Mouse (Mus musculus): ENCODE measurements around the gene Capn3. TPM values are rescaled to one million over a fixed set of nuclear protein-coding genes. Genes with fewer than 3 reads are reported as not detected.
A peak's percentile ranks its signal among the peaks of the same experiment; 100 is the strongest.

Capn3 gene
- polyA plus RNA-seq, 1 experiment = 12.0 TPM

DNA sequence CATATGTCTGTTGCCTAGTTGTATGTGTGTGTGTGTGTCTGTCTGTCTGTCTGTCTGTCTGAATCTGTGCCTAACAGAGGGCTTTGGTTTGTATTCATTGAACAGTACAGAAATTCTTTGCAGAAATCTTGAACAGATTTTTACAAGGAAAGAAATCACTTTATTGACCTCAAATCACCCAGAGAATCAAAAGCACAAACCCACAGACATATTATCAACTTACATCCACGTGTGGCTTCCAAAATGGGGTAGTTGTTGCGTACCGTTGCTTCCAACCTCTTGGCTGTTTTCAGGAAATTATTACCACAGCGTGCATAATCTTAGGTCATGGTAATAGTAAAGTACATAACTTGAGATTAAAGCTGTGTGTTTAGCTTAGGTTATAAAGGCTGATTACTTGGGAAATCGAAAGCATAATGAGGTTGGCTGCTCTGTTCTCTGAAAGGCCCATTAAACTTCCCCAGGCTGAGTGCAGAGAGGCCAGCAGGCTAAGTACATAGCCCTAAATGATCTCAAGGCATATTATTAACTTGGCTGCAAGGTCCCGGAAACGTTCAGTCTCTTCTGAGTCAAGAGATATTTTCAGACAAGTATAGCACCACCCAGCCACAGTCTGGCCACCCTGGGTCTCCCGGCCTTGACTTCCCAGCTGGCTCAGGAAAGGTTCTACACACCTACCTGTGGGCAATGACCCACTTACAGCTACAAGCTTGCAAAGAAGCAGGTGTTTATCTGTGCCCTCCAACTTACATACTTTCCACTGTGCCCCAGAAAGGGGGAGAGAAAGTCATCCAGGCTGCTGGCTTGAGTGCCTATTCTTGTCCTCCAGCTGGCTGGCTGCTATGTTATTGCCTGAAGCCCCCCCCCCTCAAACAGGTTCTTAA, 26.9 kb downstream of the Capn3 start:
- no peak for DNase-seq (ENCODE audit: low read depth)

DNA sequence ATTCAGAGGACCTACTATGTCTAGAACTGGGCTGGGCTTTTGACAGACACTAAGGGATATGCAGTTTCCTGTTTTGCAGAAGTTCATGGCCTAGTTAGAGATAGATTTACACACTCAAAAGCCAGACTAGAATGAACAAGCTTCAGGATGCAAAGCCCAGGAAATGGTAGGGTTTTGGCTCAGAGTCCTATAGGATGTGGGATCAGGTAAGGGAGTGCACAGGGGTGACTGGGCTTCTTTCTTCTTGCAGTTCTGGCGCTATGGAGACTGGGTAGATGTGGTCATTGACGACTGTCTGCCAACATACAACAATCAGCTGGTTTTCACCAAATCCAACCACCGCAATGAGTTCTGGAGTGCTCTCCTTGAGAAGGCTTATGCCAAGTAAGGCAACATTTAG, 28.4 kb downstream of the Capn3 start:
- no peak for DNase-seq (ENCODE audit: low read depth)

DNA sequence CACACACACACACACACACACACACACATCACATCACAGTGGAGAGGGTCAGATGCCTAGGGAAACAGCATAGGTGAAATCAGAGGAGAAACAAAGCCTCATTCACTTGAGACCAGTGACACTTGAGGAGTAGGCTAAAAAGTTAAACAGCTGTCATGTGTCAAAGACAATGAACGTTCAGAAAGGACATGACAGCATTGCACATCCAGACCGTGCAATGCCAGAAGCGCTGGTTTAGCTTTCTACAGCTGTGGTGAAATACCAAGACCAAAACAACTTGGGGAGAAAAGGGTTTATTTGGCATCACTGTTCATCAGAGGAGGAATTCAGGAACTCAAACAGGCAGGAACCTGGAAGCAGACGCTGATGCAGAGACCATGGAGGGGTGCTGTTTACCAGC, 37.4 kb downstream of the Capn3 start:
- no peak for DNase-seq (ENCODE audit: low read depth)

DNA sequence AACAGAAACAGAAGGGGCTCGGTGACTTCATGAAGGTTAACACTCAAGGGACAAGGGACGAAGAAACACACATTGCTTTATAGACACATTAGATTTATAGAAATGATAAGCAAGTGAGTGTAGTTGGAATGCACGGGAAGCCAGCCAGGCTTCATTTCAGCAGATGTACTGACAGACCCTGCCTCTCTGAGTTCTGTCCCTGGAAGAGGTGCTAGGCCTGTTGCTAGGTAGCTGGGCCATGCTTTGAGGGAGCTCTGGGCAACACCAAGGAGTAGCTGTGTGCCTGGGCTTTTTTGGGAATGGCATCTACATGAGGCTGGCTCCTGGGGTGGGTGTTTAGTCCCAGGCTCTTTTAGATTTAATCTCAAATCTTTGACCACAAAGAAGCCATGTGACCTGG, 40.7 kb downstream of the Capn3 start:
- DNase-seq (ENCODE audit: low read depth) = no peak

DNA sequence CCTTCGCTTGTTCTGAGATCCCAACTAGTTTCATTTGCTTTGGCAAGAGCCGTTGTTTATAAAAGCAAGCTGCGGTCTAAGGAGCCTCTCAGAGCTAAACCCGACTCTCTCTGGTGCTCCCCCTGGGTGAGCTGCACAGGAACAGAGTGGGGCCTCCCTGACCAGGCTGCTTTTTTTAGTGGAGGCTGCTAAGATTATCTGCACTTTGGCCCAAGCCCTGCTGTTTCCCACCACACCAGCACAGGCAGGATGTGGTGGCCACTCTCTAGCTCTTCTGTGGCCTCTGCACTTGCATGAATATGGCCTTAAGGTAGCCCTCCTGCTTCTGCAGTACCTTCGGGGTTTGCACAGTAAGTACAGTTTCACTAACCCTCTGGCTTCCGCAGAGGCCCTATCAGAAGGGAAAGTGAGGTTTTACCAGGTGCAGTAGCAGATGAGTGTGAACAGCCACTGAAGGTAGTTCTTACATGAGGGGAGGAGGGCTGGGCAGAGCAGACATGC, 44.2 kb downstream of the Capn3 start:
- DNase-seq (ENCODE audit: low read depth) = no peak

DNA sequence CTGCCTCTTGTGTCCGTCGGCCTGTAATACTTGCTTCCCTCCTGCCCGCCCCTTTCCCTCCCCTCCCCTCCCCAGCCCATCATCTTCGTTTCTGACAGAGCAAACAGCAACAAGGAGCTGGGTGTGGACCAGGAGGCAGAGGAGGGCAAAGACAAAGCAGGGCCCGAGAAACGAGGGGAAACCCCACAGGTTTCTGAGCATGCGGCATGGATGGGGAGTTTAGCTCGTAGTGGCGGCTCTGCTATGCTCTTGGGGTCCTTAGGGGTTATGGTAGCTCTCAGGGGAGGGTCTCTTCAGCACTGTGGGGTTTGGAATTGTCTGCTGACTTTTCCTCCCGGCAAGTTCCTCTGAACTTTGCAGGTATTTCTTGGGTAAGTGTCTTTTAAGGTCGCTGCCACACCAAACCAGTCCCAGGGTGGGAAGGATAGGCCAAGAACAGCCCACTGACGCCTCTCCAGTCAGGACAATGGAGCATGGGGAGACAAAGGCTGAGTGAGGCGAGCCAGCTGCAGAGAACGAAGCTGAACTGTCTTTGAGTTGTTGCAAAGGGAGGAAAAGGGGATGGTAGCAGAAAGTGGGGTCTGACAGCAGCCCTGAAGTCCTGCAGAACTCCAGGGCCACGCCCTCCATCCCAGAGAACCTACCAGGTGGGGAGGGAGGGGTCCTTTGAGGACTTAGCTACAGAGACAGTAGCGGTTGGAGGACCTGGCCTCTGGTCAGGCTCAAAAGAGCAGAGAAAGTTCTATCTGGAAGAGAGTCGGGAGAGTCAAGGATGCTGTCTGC, 45.5 kb downstream of the Capn3 start:
- no peak for DNase-seq (ENCODE audit: low read depth)

DNA sequence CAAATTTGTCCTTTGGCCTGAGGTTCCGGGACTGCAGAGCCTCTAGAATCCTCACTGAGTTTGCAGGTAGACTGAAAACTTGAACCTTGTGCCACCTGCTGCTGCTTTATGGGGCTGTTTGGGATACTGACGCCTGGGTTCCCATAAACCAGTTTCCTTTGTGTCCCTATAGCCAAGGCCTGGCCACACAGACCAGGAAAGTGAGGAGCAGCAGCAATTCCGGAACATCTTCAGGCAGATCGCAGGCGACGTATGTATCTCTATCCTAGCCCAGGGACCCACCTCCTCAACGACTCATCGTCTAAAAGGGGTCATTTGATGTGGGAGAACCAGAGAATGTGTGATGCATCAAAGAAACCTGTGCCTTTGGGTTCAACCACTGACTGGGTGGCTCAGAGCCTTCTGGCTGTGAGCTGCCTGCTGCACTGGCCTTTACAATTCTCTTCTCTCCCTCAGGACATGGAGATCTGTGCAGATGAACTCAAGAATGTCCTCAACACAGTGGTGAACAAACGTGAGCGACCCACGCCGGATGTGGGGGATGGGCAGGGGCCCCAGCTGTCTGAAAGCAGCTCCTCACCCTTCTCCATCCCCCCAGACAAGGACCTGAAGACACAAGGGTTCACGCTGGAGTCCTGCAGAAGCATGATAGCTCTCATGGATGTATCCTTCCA, 46.2 kb downstream of the Capn3 start:
- DNase-seq (ENCODE audit: low read depth) = no peak

DNA sequence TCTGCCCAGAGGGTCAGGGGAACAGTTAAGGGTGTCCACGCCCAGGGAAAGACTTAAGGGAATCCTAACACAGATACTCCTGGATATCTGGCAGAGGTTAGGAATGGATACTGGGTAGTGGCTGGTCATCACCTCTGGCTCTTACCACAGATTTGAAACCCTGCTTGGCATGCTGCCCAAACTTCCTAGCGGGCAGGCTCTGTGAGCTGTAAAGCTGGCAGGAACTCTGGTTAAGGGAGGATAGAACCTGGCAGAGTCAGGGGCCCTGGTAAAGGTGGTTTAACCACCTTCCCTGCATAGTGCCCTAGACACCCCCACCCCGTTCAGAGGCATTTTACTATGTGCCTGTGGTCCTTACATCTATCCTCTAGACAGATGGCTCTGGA, 46.8 kb downstream of the Capn3 start:
- no peak for DNase-seq (ENCODE audit: low read depth)

DNA sequence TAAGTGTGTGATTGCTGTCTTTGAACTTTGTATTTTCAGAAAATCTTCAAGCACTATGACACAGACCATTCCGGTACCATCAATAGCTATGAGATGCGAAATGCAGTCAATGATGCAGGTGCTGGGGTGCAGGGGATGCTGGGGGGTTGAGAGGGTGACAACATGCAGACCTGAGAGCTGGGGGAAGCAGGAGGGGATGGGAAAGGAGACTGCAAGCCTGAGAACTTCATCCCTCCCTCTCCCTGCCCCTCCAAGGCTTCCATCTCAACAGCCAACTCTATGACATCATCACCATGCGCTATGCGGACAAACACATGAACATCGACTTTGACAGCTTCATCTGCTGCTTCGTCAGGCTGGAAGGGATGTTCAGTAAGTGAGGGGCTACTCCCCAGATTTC, 47.3 kb downstream of the Capn3 start:
- DNase-seq (ENCODE audit: low read depth) = no peak

DNA sequence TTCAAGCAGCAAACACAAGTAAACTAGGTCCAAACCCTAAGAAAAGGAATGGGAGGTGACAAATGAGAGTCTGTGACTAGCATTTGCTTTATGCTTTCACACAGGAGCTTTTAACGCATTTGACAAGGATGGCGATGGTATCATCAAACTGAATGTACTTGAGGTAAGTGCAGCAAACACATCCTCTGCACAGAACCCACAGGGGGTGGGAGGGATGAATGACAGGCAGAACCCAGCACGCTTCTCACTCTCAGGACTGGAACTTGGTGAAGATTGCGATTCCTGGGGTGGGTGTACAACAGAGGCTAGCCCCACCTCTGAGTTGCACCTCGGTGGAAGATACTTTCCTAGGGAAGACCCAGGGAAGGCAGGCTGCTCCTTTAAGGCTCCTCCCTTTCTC, 48.2 kb downstream of the Capn3 start:
- no peak for DNase-seq (ENCODE audit: low read depth)

DNA sequence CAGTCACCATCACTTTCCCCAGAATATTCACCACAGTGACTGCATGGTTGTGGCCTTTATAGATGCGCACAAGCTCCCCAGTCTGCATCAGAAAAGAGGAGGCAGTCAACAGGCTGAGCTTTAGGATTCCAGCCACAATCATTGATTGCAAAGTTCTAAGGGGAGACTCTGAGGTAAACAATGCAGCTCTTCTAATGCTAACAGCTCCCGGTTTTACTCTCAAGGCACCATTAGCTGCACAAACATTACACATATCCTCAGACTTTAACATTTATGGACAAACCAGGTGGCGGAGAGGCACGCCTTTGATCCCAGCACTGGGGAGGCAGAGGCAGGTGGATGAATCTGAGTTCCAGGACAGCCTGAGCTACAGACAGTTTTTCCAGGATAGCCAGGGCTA, 58.4 kb downstream of the Capn3 start:
- DNase-seq (ENCODE audit: low read depth) = no peak

DNA sequence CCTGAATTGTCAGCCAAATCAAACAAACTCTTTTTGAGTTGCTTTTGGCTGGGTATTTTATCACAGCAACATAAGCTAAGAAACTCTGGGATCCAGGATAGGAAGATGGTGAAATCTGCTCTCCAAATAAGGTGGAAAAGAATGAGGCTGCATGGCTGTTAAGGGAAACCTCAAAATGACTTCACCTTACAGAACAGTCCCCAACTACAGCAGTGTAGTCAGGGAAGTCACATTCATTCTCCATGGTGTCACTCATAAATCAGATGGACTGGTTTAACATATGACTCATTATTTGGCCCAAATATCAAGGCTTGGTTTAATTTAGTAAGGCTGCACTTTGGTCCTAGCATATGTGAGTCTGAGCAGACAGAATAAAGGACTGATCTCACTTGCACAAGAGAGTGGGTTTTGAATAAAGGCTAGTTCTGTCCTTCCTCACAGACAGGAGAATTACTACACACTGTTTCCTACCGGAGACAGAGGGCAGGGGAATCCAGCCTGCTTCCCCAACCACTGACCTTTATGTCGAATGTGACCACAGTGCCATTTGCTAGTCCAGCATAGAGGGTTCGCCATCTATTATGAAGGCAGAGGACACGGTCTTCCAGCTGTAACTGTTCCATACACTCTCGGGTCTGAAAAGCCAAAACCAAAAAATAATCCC, 62.9 kb downstream of the Capn3 start:
- DNase-seq (ENCODE audit: low read depth) = peak; percentile 42

DNA sequence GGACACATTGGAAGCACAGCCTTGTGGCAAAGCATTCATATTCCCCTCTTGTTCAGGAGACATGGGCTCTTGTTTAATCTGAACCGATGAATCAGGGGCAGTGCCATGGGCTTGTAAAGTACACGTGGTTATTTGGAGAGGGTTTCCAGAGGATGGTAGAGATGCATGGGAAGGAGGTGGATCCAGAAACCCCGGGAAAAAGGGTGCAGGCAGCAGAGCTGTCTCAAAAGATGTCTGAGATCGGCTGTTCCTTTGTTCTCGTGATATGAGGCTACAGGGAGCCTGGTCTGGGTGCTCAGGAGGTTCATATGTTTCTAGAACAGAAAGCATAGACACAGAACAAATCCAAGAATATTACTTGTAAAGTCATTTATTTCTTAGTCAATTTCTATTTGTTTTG, 71.0 kb downstream of the Capn3 start:
- DNase-seq (ENCODE audit: low read depth) = no peak

DNA sequence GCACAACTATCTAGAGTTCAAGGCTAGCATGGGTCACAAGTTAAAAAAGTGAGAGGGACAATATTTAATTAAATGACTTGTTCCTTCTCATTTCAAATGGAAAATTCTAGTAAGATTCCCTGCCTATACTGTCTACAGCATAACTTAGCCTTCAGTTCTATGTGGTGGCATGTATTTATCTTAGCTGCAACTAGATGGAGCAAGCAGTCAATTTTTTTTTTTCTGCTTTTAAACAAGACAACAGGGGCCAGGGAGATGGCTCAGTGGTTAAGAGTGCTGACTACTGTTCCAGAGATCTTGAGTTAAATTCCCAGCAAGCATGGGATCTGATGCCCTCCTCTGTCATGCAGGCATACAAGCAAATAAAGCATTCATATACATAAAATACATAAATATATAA, 73.7 kb downstream of the Capn3 start:
- no peak for DNase-seq (ENCODE audit: low read depth)

DNA sequence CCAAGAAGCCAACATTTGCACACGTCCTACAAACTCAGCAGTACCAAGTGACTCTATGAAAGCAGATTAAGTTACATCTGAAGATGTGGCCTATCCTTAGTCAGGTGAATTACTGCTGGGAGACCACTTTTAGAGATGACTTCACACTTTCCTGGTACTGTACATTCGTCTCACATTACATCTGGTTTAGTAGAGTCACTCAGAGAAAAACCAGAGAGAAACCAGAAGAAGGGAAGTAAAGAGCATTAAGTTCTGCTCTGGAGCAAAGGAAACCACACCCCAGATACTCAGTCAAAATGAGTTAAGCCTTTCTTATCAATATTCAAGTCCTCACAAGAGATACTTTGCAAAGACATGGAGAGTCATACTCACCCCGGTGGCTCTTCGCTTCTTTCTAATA, 75.4 kb downstream of the Capn3 start:
- DNase-seq (ENCODE audit: low read depth) = no peak

DNA sequence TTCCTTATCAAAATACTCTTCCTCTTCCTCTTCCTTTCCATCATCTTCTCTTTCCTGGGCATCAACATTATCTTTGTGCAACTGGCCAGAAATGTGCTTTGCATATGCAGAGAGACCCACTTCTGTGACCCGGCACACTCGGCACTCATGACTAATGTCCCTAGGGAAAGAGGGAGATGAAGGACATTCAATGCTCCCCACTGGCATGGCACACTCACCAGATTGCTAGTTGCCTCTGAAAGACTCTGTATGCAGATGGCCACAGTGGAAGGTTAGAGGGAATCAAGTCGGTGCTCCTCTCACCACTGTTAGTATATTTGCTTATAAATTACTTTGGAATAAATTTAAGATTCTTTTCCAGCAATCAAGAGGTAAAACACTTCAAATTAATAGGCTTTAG, 83.5 kb downstream of the Capn3 start:
- DNase-seq (ENCODE audit: low read depth) = no peak

DNA sequence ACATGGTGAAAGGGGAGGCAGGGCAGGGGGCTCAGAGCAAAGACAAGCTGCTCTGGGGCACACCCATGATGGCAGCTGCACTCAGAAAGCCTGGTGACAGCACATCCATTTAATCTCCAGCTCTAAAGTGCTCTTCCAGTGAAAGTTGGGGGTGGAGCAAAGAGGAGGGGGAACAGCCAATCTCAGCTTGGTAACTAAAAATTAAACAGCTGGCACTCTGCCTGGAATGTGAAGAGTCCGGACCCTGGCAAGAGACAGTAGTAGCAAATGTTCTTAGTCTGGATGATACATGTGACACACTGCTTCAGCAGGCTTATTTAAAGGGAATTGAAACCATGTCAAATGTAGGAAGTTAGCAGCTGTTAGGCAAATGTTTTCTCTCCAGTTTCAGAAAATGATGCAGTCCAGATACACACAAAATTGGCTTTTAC, 84.0 kb downstream of the Capn3 start:
- DNase-seq (ENCODE audit: low read depth) = no peak

DNA sequence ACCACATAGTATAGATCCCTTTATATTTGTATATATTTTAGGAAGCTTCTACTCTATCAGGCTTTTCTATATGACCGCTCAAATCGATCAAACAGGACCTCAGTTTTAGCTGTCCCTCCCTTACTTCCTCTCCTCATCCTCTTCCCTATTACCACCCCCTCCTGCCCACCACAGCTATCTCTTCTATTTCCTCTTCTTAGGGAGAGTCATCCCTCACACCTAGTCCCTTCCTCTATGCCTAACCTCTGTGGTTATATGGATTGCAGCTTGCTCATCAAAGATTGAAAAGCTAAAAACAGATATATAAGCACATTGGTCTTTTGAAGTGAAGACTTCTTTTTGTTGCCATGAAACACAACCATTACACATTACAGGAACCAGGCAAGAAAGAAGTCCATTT, 88.9 kb downstream of the Capn3 start:
- no peak for DNase-seq (ENCODE audit: low read depth)

All from gonadal fat pad, adult 2 months (tissue).